In the genomic region with DNA sequence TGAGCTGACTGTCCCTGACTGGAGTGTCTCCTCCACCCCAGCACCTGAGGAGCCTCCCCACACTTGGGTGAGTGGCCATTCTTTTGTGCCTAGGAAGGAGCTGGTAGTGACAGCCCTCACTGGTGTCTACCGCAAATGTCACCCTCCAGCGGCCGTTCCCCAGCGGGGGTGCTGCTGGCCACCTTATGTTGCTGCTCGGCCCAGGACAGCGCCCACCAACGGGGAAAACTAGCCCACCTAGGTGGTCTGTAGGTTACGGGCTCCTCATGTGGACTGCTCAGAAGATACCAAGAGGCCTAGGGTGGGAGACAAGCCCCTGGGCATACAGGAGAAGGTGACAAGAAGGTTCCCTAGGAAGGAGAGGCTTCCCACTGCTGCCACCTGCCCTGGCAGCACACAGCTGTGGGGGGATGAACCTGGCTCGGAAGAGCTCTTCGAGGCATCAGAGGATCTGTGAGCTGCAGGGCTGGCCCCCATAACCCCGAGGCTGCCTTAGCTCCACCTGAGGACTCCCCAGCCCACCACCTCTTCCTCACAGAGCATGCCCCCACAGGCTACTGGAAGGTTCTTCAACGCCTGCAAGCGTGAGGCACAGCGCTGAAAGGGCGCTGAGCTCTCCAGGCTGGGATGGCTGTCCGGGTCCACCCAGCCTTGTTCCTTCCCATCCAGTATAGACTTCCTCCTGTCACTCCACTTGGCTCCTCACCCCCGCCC, we compare ENCODE assay signal across 10 mouse cellular contexts. TPM values are rescaled to one million over a fixed set of nuclear protein-coding genes. Genes with fewer than 3 reads are reported as not detected.
DNase-seq lines count a peak whose midpoint lies in the region; ATAC-seq and TF ChIP-seq lines count a peak whose summit lies in the region.
"Had no signal": no experiment of that assay in that cellular context is flagged by ENCODE, and none has a peak within 500 bp of the region (broad histone marks: within the 10 kb centered on the region; RNA-seq: fewer than 3 reads in every experiment).

No protein-coding gene starts in this region.

- TF ChIP-seq POLR2A in olfactory bulb, adult 2 months (IDR thresholded peaks at IDR 0.05; ENCODE audit: insufficient read depth, low read depth, low read length): no peak

- no peak for ATAC-seq in heart, embryonic 11.5 days (replicated peaks; ENCODE audit: insufficient number of reproducible peaks, low FRiP score, low TSS enrichment)
- no peak for ATAC-seq in hindbrain, embryonic 16.5 days

- H3K9me3 ChIP-seq in heart, embryonic 11.5 days (replicated peaks; ENCODE audit: control insufficient read depth, low read length): no peaks in the 10 kb centered on the region
- no peaks in the 10 kb centered on the region for H3K9me3 ChIP-seq in hindbrain, embryonic 16.5 days (ENCODE audit: control insufficient read depth, low read length)

- no peak for DNase-seq in heart, postnatal 14 days
- peak; percentile 5 for DNase-seq in retina, embryonic 14.5 days (ENCODE audit: low spot score)
- DNase-seq in retina, postnatal 1 day: no peak
- DNase-seq in urinary bladder, adult 18-20 months (ENCODE audit: low spot score in 2 of 2): no peak
- no peak for DNase-seq in yolk sac, embryonic 10.5 days (ENCODE audit: low spot score)
- DNase-seq: lung, adult 2 months; thymus, postnatal 14 days had no signal

- H3K27me3 ChIP-seq in heart, embryonic 11.5 days (ENCODE audit: control insufficient read depth, insufficient read depth, low read length): peaks cover 77% of the 10 kb centered on the region
- H3K27me3 ChIP-seq in hindbrain, embryonic 16.5 days (replicated peaks; ENCODE audit: control insufficient read depth, insufficient read depth, low read length): peaks cover 25% of the 10 kb centered on the region

- no peaks in the 10 kb centered on the region for H3K36me3 ChIP-seq in heart, embryonic 11.5 days (ENCODE audit: control insufficient read depth, insufficient read depth, low read length)
- no peaks in the 10 kb centered on the region for H3K36me3 ChIP-seq in hindbrain, embryonic 16.5 days (ENCODE audit: control insufficient read depth, insufficient read depth, low read length)

- peak overlapping the region; percentile 56; the same call in 1 of the 2 replicates for H3K4me3 ChIP-seq in heart, embryonic 11.5 days (ENCODE audit: low read depth, low read length)
- H3K4me3 ChIP-seq in hindbrain, embryonic 16.5 days (ENCODE audit: low read length): peak overlapping the region; percentile 81
- H3K4me3 ChIP-seq in olfactory bulb, adult 2 months (ENCODE audit: insufficient read depth, low read depth, low read length): peak overlapping the region; percentile 97

- no peak overlapping the region for H3K9ac ChIP-seq in heart, embryonic 11.5 days (ENCODE audit: low read depth, low read length)
- H3K9ac ChIP-seq in hindbrain, embryonic 16.5 days (ENCODE audit: low read depth, low read length): peak overlapping the region; percentile 87

- H3K27ac ChIP-seq in heart, embryonic 11.5 days (ENCODE audit: low read depth, low read length): no peak overlapping the region
- peak overlapping the region; percentile 94 for H3K27ac ChIP-seq in hindbrain, embryonic 16.5 days (ENCODE audit: low read depth, low read length)
- H3K27ac ChIP-seq in olfactory bulb, adult 2 months (ENCODE audit: insufficient read depth, low read depth, low read length): peak overlapping the region; percentile 96

- WGBS in heart, embryonic 11.5 days (ENCODE audit: insufficient replicate concordance): 39% methylated on average over 17 of the region's 17 CpGs
- WGBS in hindbrain, embryonic 16.5 days: 36% methylated on average over 17 of the region's 17 CpGs
- 17% methylated on average over 17 of the region's 17 CpGs for WGBS in olfactory bulb, adult 2 months

- H3K4me2 ChIP-seq in heart, embryonic 11.5 days: peak overlapping the region; percentile 91
- peak overlapping the region; percentile 65 for H3K4me2 ChIP-seq in hindbrain, embryonic 16.5 days (ENCODE audit: low read length)

- intact Hi-C loops in heart, postnatal 14 days (cut with DNase I): no loop called here

- no peak for TF ChIP-seq CTCF in olfactory bulb, adult 2 months (IDR thresholded peaks at IDR 0.05; ENCODE audit: insufficient read depth, low read depth, low read length)

- peaks cover 15% of the 10 kb centered on the region; the same call in 1 of the 2 replicates for H3K4me1 ChIP-seq in heart, embryonic 11.5 days (ENCODE audit: control insufficient read depth, insufficient read depth, low read length)
- H3K4me1 ChIP-seq in hindbrain, embryonic 16.5 days (ENCODE audit: control insufficient read depth, insufficient read depth, low read depth, low read length): peaks cover 22% of the 10 kb centered on the region
- H3K4me1 ChIP-seq in olfactory bulb, adult 2 months (ENCODE audit: control insufficient read depth, insufficient read depth, low read length): peaks cover 52% of the 10 kb centered on the region

RNA-seq across cellular contexts. Expression of a gene that starts 2.5 kb away (rescaled TPM):
- 2.4 and 2.7 TPM in 2 replicates for polyA plus RNA-seq in heart, embryonic 11.5 days (2014; fragmentation: Nextera tagmentation; extraction: Ambion mirVana)
- 1 to 10 TPM; 8.6 TPM for total RNA-seq in heart, postnatal 14 days (2021)
- polyA plus RNA-seq in hindbrain, embryonic 16.5 days (2015; fragmentation: Nextera tagmentation; extraction: Ambion mirVana): 138 and 140 TPM in 2 replicates
- 150 and 183 TPM in 2 replicates for polyA plus RNA-seq in olfactory bulb, adult 2 months (2012; ENCODE audit: insufficient read depth, insufficient read length, low replicate concordance, missing spikeins)

Comparison
In these comparisons a context has a peak if more than half of its experiments do, and no peak if none do; other contexts are left out.
1. RNA of a gene that starts 2.5 kb away (polyA plus RNA-seq): 150 to 183 TPM in olfactory bulb, adult 2 months and 138 to 140 TPM in hindbrain, embryonic 16.5 days; 2.4 to 2.7 TPM in heart, embryonic 11.5 days; every median in the first group is over 10 times any median in the second.
2. Peak in every context shown above with its lines, with median percentiles within 50 percentile points of each other: H3K4me3 ChIP-seq.